Mouse (Mus musculus): ENCODE data around the gene Zdhhc13.

Zdhhc13 gene

GRCm38 (mm10) chr7:48784773-48785523, 3.9 kb upstream of the Zdhhc13 start:
- DNase-seq (ENCODE audit: extremely low read depth, insufficient read length, low spot score), result no peak

GRCm38 (mm10) chr7:48788348-48788747, 455 bp upstream of the Zdhhc13 start:
- no peak for DNase-seq (ENCODE audit: extremely low read depth, insufficient read length, low spot score)

- DNase-seq (ENCODE audit: extremely low read depth, insufficient read length, low spot score), result no peak
Measured at GRCm38 (mm10) chr7:48790117-48790516, 1.3 kb downstream of the Zdhhc13 start.

- no peak for DNase-seq (ENCODE audit: extremely low read depth, insufficient read length, low spot score)
Measured at GRCm38 (mm10) chr7:48791412-48791811, 2.6 kb downstream of the Zdhhc13 start.

GRCm38 (mm10) chr7:48795130-48795529, 6.3 kb downstream of the Zdhhc13 start:
- DNase-seq (ENCODE audit: extremely low read depth, insufficient read length, low spot score), result no peak

- DNase-seq (ENCODE audit: extremely low read depth, insufficient read length, low spot score), result no peak
Measured at GRCm38 (mm10) chr7:48803381-48803780, 14.6 kb downstream of the Zdhhc13 start.

- DNase-seq (ENCODE audit: extremely low read depth, insufficient read length, low spot score), result no peak
Measured at GRCm38 (mm10) chr7:48806587-48806986, 17.8 kb downstream of the Zdhhc13 start.

- DNase-seq (ENCODE audit: extremely low read depth, insufficient read length, low spot score), result no peak
Measured at GRCm38 (mm10) chr7:48810652-48811051, 21.8 kb downstream of the Zdhhc13 start.

- DNase-seq (ENCODE audit: extremely low read depth, insufficient read length, low spot score), result no peak
Measured at GRCm38 (mm10) chr7:48812358-48812757, 23.6 kb downstream of the Zdhhc13 start.

GRCm38 (mm10) chr7:48813594-48813993, 24.8 kb downstream of the Zdhhc13 start:
- no peak for DNase-seq (ENCODE audit: extremely low read depth, insufficient read length, low spot score)

GRCm38 (mm10) chr7:48821654-48822053, 32.9 kb downstream of the Zdhhc13 start:
- no peak for DNase-seq (ENCODE audit: extremely low read depth, insufficient read length, low spot score)

- DNase-seq (ENCODE audit: extremely low read depth, insufficient read length, low spot score), result no peak
Measured at GRCm38 (mm10) chr7:48823621-48824020, 34.8 kb downstream of the Zdhhc13 start.

- DNase-seq (ENCODE audit: extremely low read depth, insufficient read length, low spot score), result no peak
Measured at GRCm38 (mm10) chr7:48824671-48825070, 35.9 kb downstream of the Zdhhc13 start.

- DNase-seq (ENCODE audit: extremely low read depth, insufficient read length, low spot score), result no peak
Measured at GRCm38 (mm10) chr7:48825170-48825569, 36.4 kb downstream of the Zdhhc13 start.

GRCm38 (mm10) chr7:48829177-48829910, 40.5 kb downstream of the Zdhhc13 start:
- no peak for DNase-seq (ENCODE audit: extremely low read depth, insufficient read length, low spot score)

- DNase-seq (ENCODE audit: extremely low read depth, insufficient read length, low spot score), result no peak
Measured at GRCm38 (mm10) chr7:48830395-48830794, 41.6 kb downstream of the Zdhhc13 start.

GRCm38 (mm10) chr7:48832735-48833134, 43.9 kb downstream of the Zdhhc13 start:
- DNase-seq (ENCODE audit: extremely low read depth, insufficient read length, low spot score), result no peak

- no peak for DNase-seq (ENCODE audit: extremely low read depth, insufficient read length, low spot score)
Measured at GRCm38 (mm10) chr7:48834371-48834970, 45.7 kb downstream of the Zdhhc13 start.

GRCm38 (mm10) chr7:48834989-48835626, 46.3 kb downstream of the Zdhhc13 start:
- DNase-seq (ENCODE audit: extremely low read depth, insufficient read length, low spot score), result no peak

GRCm38 (mm10) chr7:48836949-48837348, 48.1 kb downstream of the Zdhhc13 start:
- DNase-seq (ENCODE audit: extremely low read depth, insufficient read length, low spot score), result no peak

- no peak for DNase-seq (ENCODE audit: extremely low read depth, insufficient read length, low spot score)
Measured at GRCm38 (mm10) chr7:48838434-48838833, 49.6 kb downstream of the Zdhhc13 start.

Data from 3134 (cell line).